Mouse (Mus musculus): ENCODE data around the gene Adamts6. TPM values are rescaled to one million over a fixed set of nuclear protein-coding genes. Genes with fewer than 3 reads are reported as not detected.

The Adamts6 gene
- polyA plus RNA-seq, 1 experiment = 1.3 TPM

- Histone ChIP-seq H3K4me3 (ENCODE audit: insufficient read depth, poor library complexity, severe bottlenecking) (no peak overlapping the region), H3K79me2 (ENCODE audit: control insufficient read depth, insufficient read depth) (no peaks in the 10 kb centered on the region), H3K36me3 (ENCODE audit: control insufficient read depth, insufficient read depth) (no peaks in the 10 kb centered on the region), H3K79me3 (ENCODE audit: low read depth) (no peaks in the 10 kb centered on the region), H3K27me3 (ENCODE audit: control insufficient read depth, insufficient read depth, insufficient read length) (no peaks in the 10 kb centered on the region), H3ac (ENCODE audit: control insufficient read depth, insufficient read length, low read depth) (no peak overlapping the region)
- TF ChIP-seq MYOD1 (IDR thresholded peaks at IDR 0.05; ENCODE audit: control insufficient read depth, insufficient read length, low read depth) (peak; percentile 71), USF1 (IDR thresholded peaks at IDR 0.05; ENCODE audit: low read depth) (no peak)
Measured at GRCm38 (mm10) chr13:104510766-104511165, 223.1 kb downstream of the Adamts6 start.

- Histone ChIP-seq H3K36me3 (ENCODE audit: control insufficient read depth, insufficient read depth) (no peaks in the 10 kb centered on the region), H3K4me3 (ENCODE audit: insufficient read depth, poor library complexity, severe bottlenecking) (no peak overlapping the region), H3K79me2 (ENCODE audit: control insufficient read depth, insufficient read depth) (no peaks in the 10 kb centered on the region), H3K79me3 (ENCODE audit: low read depth) (no peaks in the 10 kb centered on the region), H3ac (ENCODE audit: control insufficient read depth, insufficient read length, low read depth) (no peak overlapping the region), H3K27me3 (ENCODE audit: control insufficient read depth, insufficient read depth, insufficient read length) (no peaks in the 10 kb centered on the region)
- TF ChIP-seq CTCF (IDR thresholded peaks at IDR 0.05; ENCODE audit: control insufficient read depth, insufficient read depth, insufficient read length) (no peak), CEBPB (IDR thresholded peaks at IDR 0.05; ENCODE audit: low read depth) (no peak), MAX (IDR thresholded peaks at IDR 0.05) (no peak), MYOG (IDR thresholded peaks at IDR 0.05; ENCODE audit: control insufficient read depth, extremely low read depth, insufficient read length) (no peak), USF1 (IDR thresholded peaks at IDR 0.05; ENCODE audit: low read depth) (no peak), FOSL1 (IDR thresholded peaks at IDR 0.05; ENCODE audit: insufficient read depth, low read length, poor library complexity, severe bottlenecking) (no peak), MYOD1 (IDR thresholded peaks at IDR 0.05; ENCODE audit: control insufficient read depth, insufficient read length, low read depth) (no peak)
Measured at GRCm38 (mm10) chr13:104515054-104515453, 227.4 kb downstream of the Adamts6 start.

DNA sequence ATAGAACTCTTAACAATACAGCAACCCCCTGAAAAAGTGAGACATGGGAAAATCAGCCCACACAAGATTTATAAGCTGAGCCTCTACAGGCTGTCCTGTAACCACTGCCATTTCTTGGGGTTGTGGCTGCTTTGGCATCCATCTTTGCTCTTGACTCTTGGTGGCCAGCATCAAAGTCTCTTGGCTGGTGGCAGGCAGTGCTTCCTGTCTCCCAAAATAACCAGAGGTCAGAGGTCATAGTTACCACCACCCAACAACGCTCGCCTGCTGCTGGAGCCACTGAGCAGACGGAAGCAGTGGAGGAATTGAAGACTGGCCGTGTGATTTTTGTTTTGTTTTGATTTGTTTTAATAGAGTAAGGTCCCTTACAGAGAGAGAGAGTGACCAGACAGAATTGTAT lies 228.5 kb downstream of the Adamts6 start:
- no peak for TF ChIP-seq CTCF (IDR thresholded peaks at IDR 0.05; ENCODE audit: control insufficient read depth, insufficient read depth, insufficient read length)
- TF ChIP-seq USF1 (IDR thresholded peaks at IDR 0.05; ENCODE audit: low read depth) = no peak
- TF ChIP-seq MAX (IDR thresholded peaks at IDR 0.05) = no peak
- no peak for TF ChIP-seq FOSL1 (IDR thresholded peaks at IDR 0.05; ENCODE audit: insufficient read depth, low read length, poor library complexity, severe bottlenecking)
- TF ChIP-seq MYOG (IDR thresholded peaks at IDR 0.05; ENCODE audit: control insufficient read depth, extremely low read depth, insufficient read length) = no peak
- TF ChIP-seq CEBPB (IDR thresholded peaks at IDR 0.05; ENCODE audit: low read depth) = no peak
- no peak for TF ChIP-seq MYOD1 (IDR thresholded peaks at IDR 0.05; ENCODE audit: control insufficient read depth, insufficient read length, low read depth)
- Histone ChIP-seq H3K79me3 (ENCODE audit: low read depth) (no peaks in the 10 kb centered on the region), H3K4me3 (ENCODE audit: insufficient read depth, poor library complexity, severe bottlenecking) (no peak overlapping the region), H3K27me3 (ENCODE audit: control insufficient read depth, insufficient read depth, insufficient read length) (no peaks in the 10 kb centered on the region), H3ac (ENCODE audit: control insufficient read depth, insufficient read length, low read depth) (no peak overlapping the region), H3K79me2 (ENCODE audit: control insufficient read depth, insufficient read depth) (no peaks in the 10 kb centered on the region), H3K36me3 (ENCODE audit: control insufficient read depth, insufficient read depth) (no peaks in the 10 kb centered on the region)

DNA sequence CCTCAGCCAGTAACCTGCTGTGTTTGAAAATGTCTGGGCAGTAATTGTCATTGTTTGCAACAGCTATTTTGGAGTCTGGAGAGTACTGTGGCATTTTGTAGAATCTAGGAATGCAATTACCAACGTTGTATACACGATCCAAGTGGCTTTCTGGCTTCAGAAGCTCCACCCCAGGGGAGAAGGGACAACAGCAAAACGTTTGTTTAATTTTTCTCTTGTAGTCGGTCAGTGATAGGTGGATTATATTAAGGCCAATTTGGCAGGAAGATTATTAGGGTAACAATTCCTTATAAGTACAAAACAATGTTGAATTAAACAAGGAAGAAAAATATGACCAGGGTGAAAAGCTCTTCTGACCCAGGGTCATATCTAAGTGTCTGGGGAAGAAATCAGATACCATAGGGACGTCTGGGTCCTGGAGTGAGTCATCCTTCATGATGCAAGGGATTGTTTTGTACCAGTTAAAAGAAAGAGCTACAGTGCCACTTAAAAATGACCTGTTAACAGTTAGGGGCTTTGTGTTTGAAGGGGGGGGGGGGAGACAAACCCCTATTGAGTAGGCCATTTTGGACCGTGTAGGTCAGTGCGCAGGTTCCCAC lies 229.2 kb downstream of the Adamts6 start:
- TF ChIP-seq USF1 (IDR thresholded peaks at IDR 0.05; ENCODE audit: low read depth) (no peak), FOSL1 (IDR thresholded peaks at IDR 0.05; ENCODE audit: insufficient read depth, low read length, poor library complexity, severe bottlenecking) (peak; percentile 30), CEBPB (IDR thresholded peaks at IDR 0.05; ENCODE audit: low read depth) (peak; percentile 75), MAX (IDR thresholded peaks at IDR 0.05) (no peak), MYOD1 (IDR thresholded peaks at IDR 0.05; ENCODE audit: control insufficient read depth, insufficient read length, low read depth) (no peak), CTCF (IDR thresholded peaks at IDR 0.05; ENCODE audit: control insufficient read depth, insufficient read depth, insufficient read length) (no peak), MYOG (IDR thresholded peaks at IDR 0.05; ENCODE audit: control insufficient read depth, extremely low read depth, insufficient read length) (no peak)
- no peak overlapping the region for H3K4me3 ChIP-seq (ENCODE audit: insufficient read depth, poor library complexity, severe bottlenecking)
- no peaks in the 10 kb centered on the region for H3K27me3 ChIP-seq (ENCODE audit: control insufficient read depth, insufficient read depth, insufficient read length)

GRCm38 (mm10) chr13:104517638-104518311 lies 230.1 kb downstream of the Adamts6 start:
- Histone ChIP-seq H3K79me2 (ENCODE audit: control insufficient read depth, insufficient read depth) (no peaks in the 10 kb centered on the region), H3K27me3 (ENCODE audit: control insufficient read depth, insufficient read depth, insufficient read length) (no peaks in the 10 kb centered on the region), H3K4me3 (ENCODE audit: insufficient read depth, poor library complexity, severe bottlenecking) (no peak overlapping the region), H3K36me3 (ENCODE audit: control insufficient read depth, insufficient read depth) (no peaks in the 10 kb centered on the region), H3K79me3 (ENCODE audit: low read depth) (no peaks in the 10 kb centered on the region), H3ac (ENCODE audit: control insufficient read depth, insufficient read length, low read depth) (no peak overlapping the region)
- no peak for TF ChIP-seq MYOG (IDR thresholded peaks at IDR 0.05; ENCODE audit: control insufficient read depth, extremely low read depth, insufficient read length)
- TF ChIP-seq CTCF (IDR thresholded peaks at IDR 0.05; ENCODE audit: control insufficient read depth, insufficient read depth, insufficient read length) = no peak
- no peak for TF ChIP-seq MYOD1 (IDR thresholded peaks at IDR 0.05; ENCODE audit: control insufficient read depth, insufficient read length, low read depth)

More for the DNA sequence above, 229.2 kb downstream of the Adamts6 start:
- Histone ChIP-seq H3ac (ENCODE audit: control insufficient read depth, insufficient read length, low read depth) (no peak overlapping the region), H3K79me3 (ENCODE audit: low read depth) (no peaks in the 10 kb centered on the region), H3K79me2 (ENCODE audit: control insufficient read depth, insufficient read depth) (no peaks in the 10 kb centered on the region), H3K36me3 (ENCODE audit: control insufficient read depth, insufficient read depth) (no peaks in the 10 kb centered on the region)
